Mouse (Mus musculus) embryonic facial prominence, embryonic 11.5 days (tissue): ENCODE measurements around the gene Gorasp1. TPM values are rescaled to one million over a fixed set of nuclear protein-coding genes. Genes with fewer than 3 reads are reported as not detected.

ENCODE experiments used
- ATAC-seq: fragments of 200-750 bp; cut with Nextera tagmentation; replicated peaks from 2 replicates; pipeline ENCODE4 v1.8.0; 2017; ENCODE audit warnings: low read depth; ENCODE audit not compliant: insufficient number of reproducible peaks, low FRiP score, low TSS enrichment
- DNase-seq: peaks from one replicate; pipeline ENCODE4 v3.0.0-alpha.2; 2015; ENCODE audit warnings: low spot score
- H3K27ac ChIP-seq: fragments of 300-500 bp; sonication (generic); replicated peaks from 2 replicates; pipeline ENCODE4 v1.5.1; 2014; ENCODE audit warnings: mild to moderate bottlenecking, low read depth, low read length, control low read depth
- H3K27me3 ChIP-seq: fragments of 300-500 bp; sonication (generic); 2 replicates; pipeline ENCODE4 v1.6.1; 2014; ENCODE audit warnings: mild to moderate bottlenecking, low read length, moderate library complexity, mixed read lengths; ENCODE audit not compliant: control insufficient read depth, insufficient read depth
- H3K36me3 ChIP-seq: fragments of 300-500 bp; sonication (generic); replicated peaks from 2 replicates; pipeline ENCODE4 v1.6.1; 2014; ENCODE audit warnings: low read depth, mild to moderate bottlenecking, low read length, moderate library complexity, mixed read lengths; ENCODE audit not compliant: control insufficient read depth, insufficient read depth
- H3K4me1 ChIP-seq: fragments of 300-500 bp; sonication (generic); 2 replicates; pipeline ENCODE4 v1.6.1; 2014; ENCODE audit warnings: low read length, mixed read lengths; ENCODE audit not compliant: control insufficient read depth, insufficient read depth
- H3K4me2 ChIP-seq: fragments of 300-500 bp; sonication (generic); 2 replicates; pipeline ENCODE4 v1.6.1; 2014; ENCODE audit warnings: low read depth, mild to moderate bottlenecking, control low read depth, low read length, moderate library complexity
- H3K4me3 ChIP-seq: fragments of 300-500 bp; sonication (generic); 2 replicates; pipeline ENCODE4 v1.5.1; 2014; ENCODE audit warnings: low read depth, low read length, control low read depth
- H3K9ac ChIP-seq: fragments of 300-500 bp; sonication (generic); replicated peaks from 2 replicates; pipeline ENCODE4 v1.6.1; 2014; ENCODE audit warnings: mild to moderate bottlenecking, control low read depth, low read length
- H3K9me3 ChIP-seq: fragments of 300-500 bp; sonication (generic); replicated peaks from 2 replicates; pipeline ENCODE4 v1.6.1; 2016; ENCODE audit warnings: mild to moderate bottlenecking, low read length, inconsistent platforms, mixed read lengths; ENCODE audit not compliant: control insufficient read depth
- whole genome bisulfite sequencing: fragments of 180-500 bp; shearing (Covaris S2); extraction: QIAGEN DNeasy Blood & Tissue Kit; methylation state at CpG from one replicate; pipeline ENCODE4 v1.1.7; 2014; 5-methylcytosine and 5-hydroxymethylcytosine counted together
- polyA plus RNA-seq: library from polyadenylated mRNA; unstranded; fragments of >200 nt; fragmentation: Nextera tagmentation; extraction: Ambion mirVana; gene quantifications from 2 replicates; pipeline ENCODE4 v1.2.1, GENCODE M21; 2014

The Gorasp1 gene
- polyA plus RNA-seq, result 18.3 and 20.1 TPM in 2 replicates

- peak; percentile 96 for DNase-seq
- 2% methylated on average over 40 of the region's 40 CpGs for WGBS
- Histone ChIP-seq H3K27ac (0 out of 2 replicates have a peak within 1 kb of the TSS, but pooled peaks have one; percentile 56), H3K9me3 (no peaks in the 10 kb centered on the region), H3K4me2 (peak within 1 kb of the TSS; percentile 87), H3K4me3 (peak within 1 kb of the TSS; percentile 76), H3K27me3 (no peaks in the 10 kb centered on the region), H3K4me1 (no peaks in the 10 kb centered on the region), H3K9ac (peak within 1 kb of the TSS; percentile 90), H3K36me3 (no peaks in the 10 kb centered on the region; the same call in 1 of the 2 replicates)
- peak; percentile 86 for ATAC-seq
Observed at GRCm38 (mm10) chr9:119937005-119937773, at the start of gene Gorasp1, which contains the start of gene Ttc21a. Gorasp1 (minus strand) TSS chr9:119937565. Ttc21a (plus strand) TSS chr9:119937606.

GRCm38 (mm10) chr9:119985881-119986574 is 48.7 kb upstream of the Gorasp1 start:
- ATAC-seq (no peak), DNase-seq (peak; percentile 54)
- H3K4me3 ChIP-seq, result no peak overlapping the region
- H3K27ac ChIP-seq, result 0 out of 2 replicates have a peak overlapping the region, but pooled peaks have one; percentile 35
- peak overlapping the region; percentile 23; the same call in 1 of the 2 replicates for H3K4me2 ChIP-seq
- WGBS, result 59% methylated on average over 10 of the region's 10 CpGs
- peaks cover 23% of the 10 kb centered on the region for H3K4me1 ChIP-seq
- no peaks in the 10 kb centered on the region for H3K9me3 ChIP-seq
- H3K27me3 ChIP-seq, result no peaks in the 10 kb centered on the region
- H3K36me3 ChIP-seq, result no peaks in the 10 kb centered on the region
- H3K9ac ChIP-seq, result no peak overlapping the region

- no peak for ATAC-seq
- peaks cover 27% of the 10 kb centered on the region for H3K4me1 ChIP-seq
- H3K9ac ChIP-seq, result peak within 1 kb of the TSS; percentile 62
- no peaks in the 10 kb centered on the region for H3K36me3 ChIP-seq
- peak within 1 kb of the TSS; percentile 65 for H3K4me3 ChIP-seq
- WGBS, result 5% methylated on average over 14 of the region's 14 CpGs
- no peaks in the 10 kb centered on the region for H3K27me3 ChIP-seq
- no peaks in the 10 kb centered on the region for H3K9me3 ChIP-seq
- H3K27ac ChIP-seq, result 0 out of 2 replicates have a peak within 1 kb of the TSS, but pooled peaks have one; percentile 28
- DNase-seq, result no peak
- H3K4me2 ChIP-seq, result peak within 1 kb of the TSS; percentile 95
Observed at GRCm38 (mm10) chr9:119984536-119985011, 47.2 kb upstream of the Gorasp1 start, which contains the start of gene Csrnp1. Csrnp1 (minus strand) TSS chr9:119984658.

- DNase-seq (peak; percentile 85), ATAC-seq (peak; percentile 49)
- H3K36me3 ChIP-seq, result no peaks in the 10 kb centered on the region
- 0 out of 2 replicates have a peak overlapping the region, but pooled peaks have one; percentile 28 for H3K27ac ChIP-seq
- WGBS, result under 1% methylated on average over 69 of the region's 79 CpGs
- H3K9me3 ChIP-seq, result no peaks in the 10 kb centered on the region
- peak overlapping the region; percentile 62 for H3K9ac ChIP-seq
- peak overlapping the region; percentile 95 for H3K4me2 ChIP-seq
- peaks cover 27% of the 10 kb centered on the region for H3K4me1 ChIP-seq
- H3K4me3 ChIP-seq, result peak overlapping the region; percentile 65
- H3K27me3 ChIP-seq, result no peaks in the 10 kb centered on the region
Observed at GRCm38 (mm10) chr9:119983585-119984535, 46.5 kb upstream of the Gorasp1 start.

- peak overlapping the region; percentile 95 for H3K4me2 ChIP-seq
- 0 out of 2 replicates have a peak, but pooled peaks have one; percentile 0 for ATAC-seq
- peak overlapping the region; percentile 65 for H3K4me3 ChIP-seq
- H3K9ac ChIP-seq, result peak overlapping the region; percentile 62
- H3K4me1 ChIP-seq, result peaks cover 30% of the 10 kb centered on the region
- no peaks in the 10 kb centered on the region for H3K27me3 ChIP-seq
- under 1% methylated on average over 47 of the region's 48 CpGs for WGBS
- H3K27ac ChIP-seq, result no peak overlapping the region; the same call in 1 of the 2 replicates
- no peaks in the 10 kb centered on the region for H3K36me3 ChIP-seq
- no peaks in the 10 kb centered on the region for H3K9me3 ChIP-seq
- DNase-seq, result no peak
Observed at GRCm38 (mm10) chr9:119982956-119983551, 45.7 kb upstream of the Gorasp1 start.

- H3K27me3 ChIP-seq, result no peaks in the 10 kb centered on the region
- H3K9ac ChIP-seq, result peak overlapping the region; percentile 62; the same call in 1 of the 2 replicates
- no peaks in the 10 kb centered on the region for H3K9me3 ChIP-seq
- peak overlapping the region; percentile 65 for H3K4me3 ChIP-seq
- DNase-seq (peak; percentile 56), ATAC-seq (peak; percentile 30)
- H3K27ac ChIP-seq, result peak overlapping the region; percentile 93
- WGBS, result 2% methylated on average over 11 of the region's 11 CpGs
- peak overlapping the region; percentile 95 for H3K4me2 ChIP-seq
- H3K4me1 ChIP-seq, result peaks cover 31% of the 10 kb centered on the region
- no peaks in the 10 kb centered on the region for H3K36me3 ChIP-seq
Observed at GRCm38 (mm10) chr9:119982241-119982811, 45.0 kb upstream of the Gorasp1 start.
